Mouse (Mus musculus) ovary, postnatal 36 days (tissue): ENCODE measurements around the gene Nfatc2.
A peak's percentile ranks its signal among the peaks of the same experiment; 100 is the strongest.

ENCODE experiments used
- DNase-seq: peaks from one replicate; pipeline ENCODE4 v3.0.0; 2022; ENCODE audit warnings: low spot score, mixed read lengths

Nfatc2 gene

DNA sequence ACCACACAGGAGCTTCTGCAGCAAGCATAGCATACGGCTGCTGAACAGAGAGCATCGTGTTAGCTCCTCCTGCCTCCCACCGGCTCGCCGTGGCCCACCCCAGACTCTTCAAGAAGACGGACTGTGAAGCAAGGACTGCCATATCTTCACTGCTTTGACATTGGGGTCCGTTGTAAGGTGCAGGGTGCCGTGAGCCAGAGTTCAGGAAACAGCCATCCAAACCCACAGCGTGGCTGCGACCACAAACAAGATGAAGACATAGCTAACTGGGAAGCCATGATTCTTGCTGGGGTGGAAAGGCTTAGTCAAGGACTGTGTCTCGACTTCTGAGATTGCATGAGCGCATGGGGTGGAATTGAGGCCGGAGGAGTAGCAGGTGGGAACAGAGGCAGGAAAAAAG, 111.5 kb downstream of the Nfatc2 start:
- DNase-seq = no peak

DNA sequence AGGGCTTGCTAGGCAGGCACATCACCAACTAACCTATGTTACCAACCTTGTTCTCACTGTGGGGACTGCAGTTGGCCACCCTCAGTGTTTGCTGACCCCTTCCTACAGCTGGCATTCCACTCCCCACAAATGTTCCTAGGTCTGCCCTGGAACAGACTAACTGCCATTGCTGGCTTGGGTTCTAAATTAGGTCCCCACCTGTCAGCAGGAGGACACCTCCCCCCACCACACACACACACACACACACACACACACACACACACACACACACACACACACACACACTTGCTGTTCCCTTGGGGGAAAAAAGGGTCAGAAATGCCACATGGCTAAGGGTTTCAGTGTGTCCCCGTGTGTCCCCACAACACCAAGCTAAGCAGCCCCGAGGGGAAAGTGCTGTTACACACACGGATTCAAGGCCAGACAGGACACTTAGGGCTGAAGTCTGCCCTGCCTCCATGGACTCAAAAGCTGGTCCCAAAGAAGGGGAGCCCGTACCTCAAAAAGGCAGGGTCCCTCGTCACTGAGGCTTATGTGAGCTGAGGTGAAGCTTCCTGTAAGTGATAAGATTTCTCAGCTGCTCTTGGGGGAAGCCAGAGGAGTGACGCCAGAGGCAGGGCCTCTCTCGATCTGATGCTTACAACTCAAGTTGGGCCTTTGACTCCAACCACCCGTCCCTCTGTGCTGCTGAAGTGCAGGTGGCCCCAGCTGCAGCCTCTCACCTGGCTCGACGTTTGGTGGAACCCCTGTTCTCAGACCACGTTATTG, 113.1 kb downstream of the Nfatc2 start:
- no peak for DNase-seq

DNA sequence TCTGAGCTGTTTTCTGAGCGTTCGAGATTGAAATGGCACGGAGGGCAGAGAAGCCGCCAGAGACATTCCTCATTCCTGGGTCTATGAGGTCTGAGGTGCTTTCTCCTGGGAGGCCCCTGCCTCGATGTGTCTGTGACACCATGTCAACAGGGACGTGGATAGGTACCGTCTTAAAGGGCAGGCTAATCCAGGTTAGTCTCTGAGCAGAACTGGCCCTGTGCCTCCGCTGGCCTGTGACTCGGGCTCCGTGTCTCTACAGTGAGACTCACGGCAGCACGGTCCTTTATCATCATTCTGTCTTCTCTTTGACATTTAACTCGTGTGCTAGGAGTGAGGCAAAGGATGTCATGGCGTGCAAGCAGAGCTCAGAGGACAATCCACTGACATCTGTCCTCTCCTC, 120.3 kb downstream of the Nfatc2 start:
- no peak for DNase-seq

DNA sequence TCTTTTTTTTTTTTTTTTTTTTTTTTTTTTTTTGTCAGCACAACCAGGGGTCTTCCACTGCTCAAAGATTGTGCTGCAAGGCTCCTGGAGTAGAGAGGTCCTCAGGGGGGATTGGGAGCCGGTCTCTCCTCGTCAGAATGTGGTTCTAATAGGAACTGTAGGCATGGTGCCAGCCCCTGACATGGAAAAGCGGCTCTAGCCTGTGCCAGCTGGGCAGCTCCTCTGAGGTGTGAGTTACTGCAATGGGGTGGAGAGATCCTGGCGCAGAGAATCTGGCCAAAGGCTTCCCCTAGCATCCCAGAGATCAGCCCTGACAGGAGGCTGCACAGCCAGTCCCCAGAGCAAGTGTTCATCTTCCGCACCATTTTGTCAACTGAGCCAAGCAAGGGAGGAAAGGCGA, 120.8 kb downstream of the Nfatc2 start:
- DNase-seq = no peak

DNA sequence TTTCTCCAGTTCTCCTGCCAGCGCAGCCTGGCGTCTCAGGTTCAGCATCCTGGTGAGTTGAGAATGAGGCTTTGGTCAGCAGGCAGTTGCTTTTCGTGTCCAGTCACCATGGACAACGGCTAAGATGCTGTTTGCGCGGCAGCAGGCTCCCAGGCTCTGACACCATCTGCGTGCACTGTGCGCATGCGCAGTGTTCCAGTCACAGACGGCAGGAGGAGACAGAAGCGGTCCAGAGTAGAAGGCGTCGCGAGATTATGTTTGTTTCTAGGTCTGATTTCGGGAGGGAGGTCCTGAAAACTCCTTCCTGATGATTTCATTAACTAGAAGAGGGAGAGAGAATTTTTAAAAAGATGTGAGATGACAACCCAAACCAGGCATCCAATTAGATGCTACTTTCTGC, 121.5 kb downstream of the Nfatc2 start:
- DNase-seq = no peak

DNA sequence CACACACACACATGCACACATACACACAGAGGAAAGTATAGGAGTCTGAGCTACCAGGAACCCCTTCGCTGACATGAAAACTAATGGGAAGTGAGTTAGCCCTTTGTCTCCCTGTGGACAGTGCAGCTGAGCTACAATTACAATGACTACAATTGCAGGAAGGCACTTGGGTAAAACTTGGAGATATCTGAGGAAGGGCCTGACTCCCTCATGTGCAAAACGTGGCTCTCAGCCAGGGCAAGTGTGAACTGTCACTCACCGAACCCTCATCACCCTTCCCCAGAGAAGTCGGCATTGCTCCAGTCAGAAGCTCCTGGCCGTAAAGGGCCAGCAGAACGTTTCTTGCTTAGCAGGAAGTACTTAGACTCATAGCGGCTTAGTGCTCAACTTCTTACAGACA, 123.0 kb downstream of the Nfatc2 start:
- no peak for DNase-seq

DNA sequence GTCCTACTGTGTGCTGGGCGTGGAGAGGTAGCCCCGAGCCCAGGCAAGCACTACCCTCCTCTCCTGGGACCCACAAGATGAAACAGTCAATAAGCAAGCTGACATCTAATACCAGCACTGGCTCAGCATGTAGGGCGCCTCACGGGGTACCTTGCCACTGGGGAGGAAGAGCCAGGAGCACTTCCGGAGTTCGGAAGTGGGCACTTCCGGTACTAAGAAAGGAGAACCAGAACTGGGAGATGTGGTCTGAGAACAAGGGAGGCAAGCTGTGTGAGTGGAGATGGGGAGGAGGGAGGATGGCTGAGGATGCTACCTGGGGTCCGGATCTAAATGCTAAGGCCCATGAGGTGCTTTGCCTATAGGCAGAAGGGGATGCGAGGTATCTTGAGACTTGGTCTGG, 128.0 kb downstream of the Nfatc2 start:
- DNase-seq = no peak

DNA sequence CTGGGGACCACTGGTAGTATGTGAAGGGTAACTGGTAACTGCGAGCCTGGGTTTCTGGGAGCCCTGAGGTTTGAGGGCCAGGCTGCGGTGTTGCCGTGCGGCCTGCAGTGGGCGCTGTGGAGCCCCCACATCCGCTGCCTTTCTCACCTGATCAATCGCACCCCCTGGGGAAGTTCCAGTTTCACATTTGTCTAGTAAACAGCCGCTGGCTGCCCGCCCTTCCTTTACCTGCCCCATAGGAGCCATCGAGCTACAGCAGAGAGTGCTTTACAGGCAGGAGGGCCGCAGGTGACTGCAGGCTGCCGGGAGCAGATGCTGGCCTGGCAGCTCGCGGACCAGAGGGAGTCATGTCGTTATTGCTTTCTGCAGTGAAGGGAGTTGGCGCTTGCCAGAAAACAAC, 128.6 kb downstream of the Nfatc2 start:
- DNase-seq = peak; percentile 65

DNA sequence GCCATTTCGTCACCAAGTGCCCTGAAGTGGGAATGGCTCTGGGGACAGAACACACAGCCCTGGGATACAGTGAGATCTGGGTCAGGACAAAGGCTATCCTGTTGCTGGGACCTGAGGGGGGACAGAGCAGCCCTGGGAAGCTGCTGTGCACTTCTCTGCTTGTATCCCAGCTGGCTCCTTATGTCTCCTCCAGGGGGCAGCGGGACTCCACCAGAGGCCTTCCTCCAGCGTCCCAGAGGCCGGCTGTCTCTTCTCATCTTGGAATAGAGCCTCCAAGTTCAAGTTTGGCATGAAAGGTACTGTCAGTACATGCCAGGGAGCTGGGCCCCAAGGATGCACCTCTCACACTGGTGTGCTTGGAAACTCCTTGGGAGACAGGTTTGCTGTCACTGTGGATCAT, 132.4 kb downstream of the Nfatc2 start:
- peak; percentile 74 for DNase-seq

DNA sequence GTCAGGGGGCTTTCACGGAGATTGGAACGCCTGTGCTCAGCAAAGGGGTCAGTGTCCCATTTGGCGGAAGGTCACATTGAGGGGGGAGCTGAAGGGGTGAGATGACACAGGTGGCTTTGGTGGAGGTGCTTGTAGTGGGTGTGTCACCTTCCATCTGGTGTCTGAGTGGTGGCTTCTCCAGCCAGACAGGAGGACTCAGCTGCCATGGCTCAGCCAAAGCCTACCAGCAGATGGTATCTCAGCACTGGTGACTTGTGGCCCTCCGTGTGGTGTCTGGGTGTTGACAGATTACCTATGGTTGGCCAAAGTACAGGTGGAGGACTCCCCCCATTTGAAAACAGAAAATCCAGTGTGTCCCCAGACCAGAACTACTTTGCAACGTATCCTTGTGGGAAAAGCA, 134.3 kb downstream of the Nfatc2 start:
- no peak for DNase-seq

DNA sequence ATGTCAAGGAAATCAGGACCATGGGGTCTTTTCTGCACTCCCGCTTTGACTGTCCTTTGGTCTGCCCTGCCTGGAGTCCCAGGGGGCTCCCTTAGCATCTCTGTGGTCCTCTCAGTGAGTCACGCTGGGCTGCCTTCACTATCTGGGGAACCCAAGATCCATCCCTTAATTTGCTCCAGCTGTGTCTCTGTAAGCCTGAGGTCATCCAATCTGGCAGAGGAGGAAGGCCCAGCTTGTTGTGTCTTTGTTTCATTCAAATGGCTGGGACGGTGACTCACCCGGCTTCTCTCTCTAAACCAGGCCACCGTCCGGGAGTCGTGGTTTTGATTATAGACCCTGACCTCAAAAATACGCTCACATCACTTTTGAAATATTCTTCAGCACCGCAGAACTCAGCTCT, 135.4 kb downstream of the Nfatc2 start:
- peak; percentile 16 for DNase-seq

DNA sequence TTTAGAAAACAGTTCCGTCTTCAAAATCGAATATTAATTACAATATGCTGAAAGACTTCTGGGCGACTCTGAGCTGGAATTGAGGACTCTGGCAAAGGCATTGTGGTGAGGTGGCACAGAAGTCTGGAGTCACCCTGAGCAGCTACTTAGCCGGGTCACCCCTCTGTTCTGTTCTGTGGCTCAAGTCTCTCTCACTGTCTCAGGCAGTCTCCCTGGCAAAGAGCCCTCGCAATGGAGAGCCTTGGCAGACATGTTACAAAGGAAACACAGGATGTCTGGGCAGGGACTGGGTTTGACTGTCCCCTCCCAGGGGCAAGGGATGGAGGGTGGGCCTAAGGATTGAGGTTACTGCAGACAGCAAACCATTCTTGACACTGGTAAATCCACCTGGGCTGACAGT, 135.8 kb downstream of the Nfatc2 start:
- no peak for DNase-seq

DNA sequence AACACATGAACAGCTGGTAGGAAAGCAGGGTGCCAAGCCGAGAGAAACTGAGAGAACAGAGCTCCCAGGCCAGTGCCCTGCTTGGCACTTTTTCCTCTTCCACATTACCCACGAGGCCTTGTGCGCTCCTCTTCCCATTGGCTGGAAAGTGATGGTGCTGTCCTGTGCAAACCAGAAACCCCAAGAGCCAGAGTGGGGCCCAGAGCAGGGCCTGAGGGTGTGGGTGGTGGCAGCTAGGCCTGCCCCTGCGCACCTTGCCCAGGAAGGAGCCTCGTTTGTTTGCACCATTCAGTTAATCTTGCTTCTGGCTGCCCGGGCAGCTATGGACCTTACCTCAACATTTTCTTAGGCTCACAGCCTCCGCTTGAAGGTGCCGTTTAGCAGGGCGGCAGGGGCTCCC, 139.6 kb downstream of the Nfatc2 start:
- DNase-seq = no peak

DNA sequence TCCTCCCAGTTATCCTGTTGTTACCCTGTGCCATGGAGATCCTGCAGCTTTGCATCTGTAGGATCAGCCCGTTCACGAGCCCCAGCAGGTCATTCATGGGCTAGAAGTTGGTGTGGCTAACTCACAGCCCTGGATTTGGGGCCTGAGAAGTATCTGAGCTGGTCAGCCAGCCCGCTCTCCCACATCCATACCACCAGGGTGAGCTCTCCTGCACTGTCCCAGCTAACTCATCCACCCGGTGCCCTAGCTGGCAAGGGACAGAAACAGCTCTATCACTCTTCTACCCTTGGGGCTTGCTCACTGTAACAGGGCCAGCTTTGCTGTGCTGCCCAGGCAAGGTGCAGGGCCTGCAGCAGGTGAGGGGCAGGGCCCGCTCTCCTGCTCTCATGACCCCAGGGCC, 141.8 kb downstream of the Nfatc2 start:
- DNase-seq = no peak

DNA sequence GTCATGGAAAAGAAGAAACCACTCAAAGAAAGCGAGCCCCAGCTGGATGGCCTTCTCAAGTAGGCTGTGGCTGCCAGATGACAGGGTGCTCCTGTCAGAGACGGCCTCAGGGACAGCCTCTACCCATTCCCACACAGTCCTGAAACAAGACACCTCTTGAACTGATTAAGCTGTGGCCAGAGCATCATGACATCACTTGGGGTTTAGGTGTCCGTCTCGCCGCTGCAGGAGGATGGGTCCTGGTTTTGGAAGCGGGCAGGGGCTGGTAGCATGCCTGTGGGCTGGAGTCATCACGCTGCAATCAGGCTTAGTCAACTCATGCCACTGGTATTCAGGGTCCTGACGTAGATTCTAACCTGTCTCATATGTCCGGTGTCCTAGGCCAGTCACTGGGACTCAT, 142.9 kb downstream of the Nfatc2 start:
- DNase-seq = no peak

DNA sequence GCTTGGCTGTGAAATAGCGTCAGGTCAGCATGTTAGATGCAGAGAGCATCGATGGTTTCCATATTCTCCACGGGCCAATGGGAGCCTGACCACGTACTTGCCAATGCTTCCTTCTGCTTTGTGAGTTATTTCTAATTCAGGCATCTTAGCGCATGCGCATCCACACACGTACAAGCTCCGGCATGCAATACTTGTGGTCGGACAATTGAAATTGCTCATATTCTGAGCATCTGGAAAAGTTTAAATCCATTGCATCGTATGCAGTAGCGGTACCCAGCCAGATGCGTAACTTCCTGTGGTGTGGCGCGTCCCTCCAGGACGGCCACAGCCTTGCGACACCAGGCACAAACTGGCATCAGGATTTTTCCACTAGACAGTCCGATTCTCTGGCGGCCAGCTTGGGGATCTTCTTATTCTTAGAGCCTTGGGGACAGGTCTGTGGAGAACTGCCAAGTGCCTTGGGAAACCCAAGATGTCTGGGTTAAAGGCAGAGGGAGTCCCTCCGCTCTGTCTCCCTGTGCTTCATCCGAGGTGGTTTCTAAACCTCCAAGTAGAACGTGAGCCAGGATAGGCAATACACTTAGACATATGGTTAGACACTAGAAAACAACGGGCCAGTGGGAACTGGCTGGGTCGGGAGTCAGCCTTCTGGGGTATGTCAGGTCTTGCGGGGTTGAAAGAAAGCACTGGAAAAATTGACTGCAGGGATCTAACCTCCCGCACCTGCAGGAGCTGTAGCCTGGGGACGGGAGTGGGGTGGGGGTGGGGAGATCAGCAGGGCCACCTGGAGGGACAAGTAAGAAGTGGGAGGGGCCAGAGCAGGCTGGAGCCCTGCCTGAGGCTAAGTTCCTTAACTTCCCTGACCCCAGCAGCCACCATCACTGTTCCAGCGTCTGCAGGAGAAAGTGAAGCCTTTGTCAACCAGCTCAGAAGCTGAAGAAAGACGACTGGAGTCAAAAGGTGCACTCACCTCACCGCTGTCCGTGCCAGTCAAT, 149.4 kb downstream of the Nfatc2 start:
- DNase-seq = no peak

DNA sequence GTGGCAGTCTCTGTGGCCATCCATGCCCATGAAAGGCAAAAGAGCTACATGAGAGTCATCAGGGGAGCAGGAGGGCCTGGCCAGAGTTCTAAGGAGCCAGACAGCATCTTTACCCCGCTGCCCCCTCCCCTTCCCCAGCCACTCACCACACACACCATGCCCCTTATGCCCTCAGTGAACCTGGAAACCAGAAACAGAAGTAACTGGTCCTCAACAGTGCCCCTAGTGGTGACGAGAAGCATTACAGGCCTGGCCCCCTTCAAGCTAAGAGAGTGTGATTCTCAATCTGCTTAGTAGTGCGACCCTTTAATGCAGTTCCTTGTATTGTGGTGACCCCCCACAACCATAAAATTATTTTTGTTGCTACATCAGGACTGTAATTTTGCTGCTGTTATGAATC, 150.5 kb downstream of the Nfatc2 start:
- no peak for DNase-seq

DNA sequence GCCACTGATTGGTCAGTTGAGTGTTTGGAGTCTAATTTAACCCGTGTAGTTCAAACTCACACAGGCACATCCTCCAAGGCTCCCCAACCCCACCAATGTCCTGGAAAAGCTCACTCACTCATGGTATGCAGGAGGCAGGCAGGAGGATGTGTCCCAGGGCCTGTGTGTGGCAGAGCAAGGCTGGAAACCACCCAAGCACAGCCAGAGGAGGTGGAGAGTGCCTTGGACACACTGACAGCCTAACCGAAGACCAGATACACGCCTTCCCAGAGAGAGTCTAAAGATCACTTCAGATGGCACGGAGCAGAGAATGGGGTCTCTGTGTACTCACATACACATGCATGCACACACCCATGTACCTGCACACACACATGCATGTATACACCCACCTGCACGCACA, 153.4 kb downstream of the Nfatc2 start:
- no peak for DNase-seq

DNA sequence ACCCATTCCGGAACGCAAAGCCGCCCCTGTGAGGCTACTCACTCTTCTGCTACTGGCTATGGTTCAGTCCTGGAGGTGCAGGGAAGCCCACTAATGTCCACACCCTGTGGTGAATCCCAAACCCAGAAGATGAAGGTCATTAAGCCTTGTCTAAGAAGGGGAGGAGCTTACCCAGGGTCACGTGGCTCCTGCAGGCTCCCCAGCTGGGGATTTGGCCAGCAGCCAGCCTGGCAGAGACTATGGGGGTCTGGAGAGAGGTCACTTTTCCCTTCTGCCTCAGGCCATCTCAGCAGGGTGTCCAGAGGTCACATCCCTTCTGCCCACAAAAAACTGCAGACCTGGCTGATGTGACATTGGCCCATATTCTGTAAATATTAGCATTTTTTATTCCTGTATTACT, 153.9 kb downstream of the Nfatc2 start:
- DNase-seq = no peak

DNA sequence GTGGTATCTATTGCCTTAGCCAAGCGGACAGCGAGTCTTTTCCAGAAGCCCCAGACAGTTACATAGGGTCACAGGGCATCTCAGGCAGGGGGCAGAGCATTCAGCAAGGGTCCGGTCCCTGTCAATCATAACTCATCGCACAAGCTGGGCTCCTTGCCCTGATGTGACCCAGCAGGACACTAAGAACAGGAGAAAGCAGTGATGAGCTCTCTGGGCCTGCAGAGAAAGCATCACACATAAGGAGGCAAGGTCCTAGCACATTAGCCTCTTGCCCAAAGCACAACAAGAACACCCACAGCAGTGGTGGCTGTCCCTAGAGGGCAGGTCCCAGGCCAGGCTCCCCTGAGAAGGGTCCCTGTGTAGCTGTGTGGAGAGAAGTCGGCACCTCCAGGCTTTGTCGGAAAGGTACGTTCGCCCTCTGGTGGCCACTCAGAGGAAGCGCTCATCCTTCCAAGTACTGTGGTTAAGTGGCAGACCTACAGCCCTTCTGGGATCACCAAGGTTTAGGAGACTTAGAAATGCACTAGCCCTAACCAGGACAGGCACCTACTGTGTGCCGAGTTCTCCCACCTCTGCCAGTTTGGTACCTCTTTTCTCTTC, 156.1 kb downstream of the Nfatc2 start:
- peak; percentile 57 for DNase-seq

DNA sequence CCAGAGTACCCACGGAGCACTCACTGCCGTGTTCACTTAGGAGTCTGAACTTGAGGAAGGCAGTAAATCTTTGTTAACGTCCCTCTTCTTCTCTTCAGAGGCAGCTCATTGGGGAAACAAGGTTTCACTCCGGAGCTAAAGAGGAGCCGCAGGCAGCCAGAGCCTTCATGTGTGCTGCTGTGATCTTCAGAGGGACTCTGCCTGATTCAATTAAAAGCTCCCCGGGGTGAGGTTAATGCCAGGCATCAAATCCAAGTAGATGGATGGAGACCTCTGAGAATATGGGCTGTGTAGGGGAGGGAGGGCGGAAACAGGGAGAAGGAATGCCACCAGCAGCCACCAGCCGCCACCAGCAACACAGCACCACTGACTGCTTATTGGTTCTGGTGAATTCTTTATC, 157.3 kb downstream of the Nfatc2 start:
- DNase-seq = no peak

DNA sequence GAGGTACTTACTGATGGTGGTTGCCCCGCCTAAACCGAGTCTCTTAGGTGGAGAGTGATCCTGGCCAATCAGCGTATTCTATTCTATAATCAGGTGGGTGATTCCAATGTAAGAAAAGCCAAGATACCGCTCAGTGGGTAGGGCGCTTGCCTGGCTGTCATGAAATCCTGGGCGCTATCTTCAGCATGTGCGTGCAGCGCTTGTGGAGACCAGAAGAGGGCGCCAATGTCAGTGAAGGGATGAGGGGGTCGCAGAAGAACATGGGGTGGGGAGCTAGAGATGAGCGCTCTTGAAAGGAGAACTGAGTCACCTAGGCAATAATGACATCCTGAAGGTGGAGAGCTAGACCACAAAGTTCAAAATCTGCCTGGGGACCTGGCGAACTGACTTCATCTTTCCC, 160.0 kb downstream of the Nfatc2 start:
- DNase-seq = no peak

DNA sequence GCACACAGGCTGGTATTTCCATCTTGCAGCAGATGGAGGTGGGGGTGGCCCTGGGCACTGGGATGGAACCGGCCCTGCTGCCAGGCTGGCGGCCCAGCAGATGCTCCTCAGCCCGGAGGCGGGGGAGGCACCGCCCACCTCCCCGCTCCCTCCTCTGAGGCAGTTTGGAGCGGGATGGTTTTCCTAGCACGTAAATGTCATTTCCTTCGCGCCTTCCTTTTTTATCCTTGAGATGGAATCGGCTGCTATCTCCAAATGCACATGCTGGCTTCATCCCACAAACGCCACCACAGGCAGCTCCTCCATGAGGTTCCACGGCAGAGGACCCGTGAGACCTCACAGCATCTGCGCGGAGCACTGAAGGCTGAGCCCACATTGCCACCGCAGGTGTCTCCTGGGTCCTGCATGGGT, 160.5 kb downstream of the Nfatc2 start:
- no peak for DNase-seq
